Mouse (Mus musculus): ENCODE data around the gene Tmem266. TPM values are rescaled to one million over a fixed set of nuclear protein-coding genes. Genes with fewer than 3 reads are reported as not detected.

Tmem266 gene
- total RNA-seq, 1 experiment from 2014 or later, result 0.58 TPM

- DNase-seq, result no peak
Measured at GRCm38 (mm10) chr9:55453366-55453765, 126.7 kb downstream of the Tmem266 start.

- DNase-seq, result no peak
Measured at GRCm38 (mm10) chr9:55468397-55468796, 141.7 kb downstream of the Tmem266 start.

GRCm38 (mm10) chr9:55476084-55476483 is 149.4 kb downstream of the Tmem266 start:
- no peak for DNase-seq

GRCm38 (mm10) chr9:55478699-55479098 is 152.0 kb downstream of the Tmem266 start:
- no peak for DNase-seq

- no peak for DNase-seq
Measured at GRCm38 (mm10) chr9:55482116-55482515, 155.4 kb downstream of the Tmem266 start.

Other genes starting within 250 kb of the Tmem266 start
- 54.8 and 57.1 TPM in 2 replicates for gene Ube2q2, start 178.1 kb upstream of the Tmem266 start, total RNA-seq (2021)
- 39.4 and 40.0 TPM in 2 replicates for gene Fbxo22, start 118.0 kb upstream of the Tmem266 start, total RNA-seq (2021)
- 27.2 and 47.6 TPM in 2 replicates for gene Nrg4, start 69 bp upstream of the Tmem266 start, total RNA-seq (2021)
- 473 and 491 TPM in 2 replicates for gene Etfa, start 185.3 kb downstream of the Tmem266 start, total RNA-seq (2021)
- not detected in 2 replicates for gene Isl2, start 211.8 kb downstream of the Tmem266 start, total RNA-seq (2021)

Measured in adrenal gland, postnatal 25 days (tissue).